ENCODE assay signal across 13 mouse cellular contexts in genomic region chr9:37539170-37540025, GRCm38 (mm10). TPM values are rescaled to one million over a fixed set of nuclear protein-coding genes. Genes with fewer than 3 reads are reported as not detected.
DNase-seq lines count a peak whose midpoint lies in the region; ATAC-seq and TF ChIP-seq lines count a peak whose summit lies in the region.
"Had no signal": no experiment of that assay in that cellular context is flagged by ENCODE, and none has a peak within 500 bp of the region (broad histone marks: within the 10 kb centered on the region; RNA-seq: fewer than 3 reads in every experiment).

Gene Vsig2, plus strand, starts transcription at chr9:37539255.

- ATAC-seq in hindbrain, embryonic 12.5 days (ENCODE audit: low FRiP score) = 0 out of 2 replicates have a peak, but pooled peaks have one; percentile 17
- no peak for ATAC-seq in hindbrain, postnatal 0 days
- 0 out of 2 replicates have a peak, but pooled peaks have one; percentile 22 for ATAC-seq in neural tube, embryonic 12.5 days (ENCODE audit: low FRiP score, low read depth)
- no peak for ATAC-seq in neural tube, embryonic 15.5 days (ENCODE audit: low FRiP score)
- peak; percentile 50 for ATAC-seq in intestine, embryonic 16.5 days
- ATAC-seq: forebrain, embryonic 15.5 days had no signal

- peaks cover 5% of the 10 kb centered on the region; the same call in 1 of the 2 replicates for H3K4me1 ChIP-seq in hindbrain, embryonic 12.5 days
- peaks cover 5% of the 10 kb centered on the region for H3K4me1 ChIP-seq in hindbrain, postnatal 0 days (ENCODE audit: insufficient read depth, low read length)
- H3K4me1 ChIP-seq in neural tube, embryonic 12.5 days = no peaks in the 10 kb centered on the region
- peaks cover 4% of the 10 kb centered on the region for H3K4me1 ChIP-seq in neural tube, embryonic 15.5 days
- peaks cover 1% of the 10 kb centered on the region; the same call in 1 of the 2 replicates for H3K4me1 ChIP-seq in intestine, embryonic 16.5 days (ENCODE audit: control insufficient read depth, insufficient read depth, low read length)

- DNase-seq in hindbrain, postnatal 0 days (ENCODE audit: low spot score) = no peak
- no peak for DNase-seq in thymus, postnatal 14 days
- no peak for DNase-seq in gastrocnemius, postnatal 4 days (ENCODE audit: low spot score in 2 of 2)
- DNase-seq: adrenal gland, postnatal 25 days; cerebellum, postnatal 25 days had no signal

- H3K4me2 ChIP-seq in hindbrain, embryonic 12.5 days (replicated peaks) = no peak within 1 kb of the TSS
- H3K4me2 ChIP-seq in hindbrain, postnatal 0 days (ENCODE audit: low read depth, low read length) = no peak within 1 kb of the TSS
- no peak within 1 kb of the TSS for H3K4me2 ChIP-seq in neural tube, embryonic 12.5 days (replicated peaks)
- no peak within 1 kb of the TSS for H3K4me2 ChIP-seq in neural tube, embryonic 15.5 days
- H3K4me2 ChIP-seq in intestine, embryonic 16.5 days (ENCODE audit: low read depth, low read length) = no peak within 1 kb of the TSS; the same call in 1 of the 2 replicates
- H3K4me2 ChIP-seq: forebrain, embryonic 15.5 days had no signal

- TF ChIP-seq CTCF in hindbrain, postnatal 0 days (IDR thresholded peaks at IDR 0.05; ENCODE audit: low read depth) = no peak

- H3K27me3 ChIP-seq in hindbrain, embryonic 12.5 days = peaks cover 38% of the 10 kb centered on the region
- 0 out of 2 replicates have a peak, but pooled peaks cover 4% of the 10 kb centered on the region for H3K27me3 ChIP-seq in hindbrain, postnatal 0 days (ENCODE audit: insufficient read depth, low read length)
- H3K27me3 ChIP-seq in neural tube, embryonic 12.5 days (replicated peaks) = peaks cover 11% of the 10 kb centered on the region
- peaks cover 20% of the 10 kb centered on the region for H3K27me3 ChIP-seq in neural tube, embryonic 15.5 days (replicated peaks)
- H3K27me3 ChIP-seq in intestine, embryonic 16.5 days (replicated peaks; ENCODE audit: control insufficient read depth, insufficient read depth, low read length) = no peaks in the 10 kb centered on the region

- H3K27ac ChIP-seq in hindbrain, embryonic 12.5 days = no peak within 1 kb of the TSS
- H3K27ac ChIP-seq in hindbrain, postnatal 0 days = no peak within 1 kb of the TSS
- no peak within 1 kb of the TSS for H3K27ac ChIP-seq in neural tube, embryonic 12.5 days
- H3K27ac ChIP-seq in neural tube, embryonic 15.5 days (replicated peaks) = no peak within 1 kb of the TSS
- H3K27ac ChIP-seq in intestine, embryonic 16.5 days (ENCODE audit: low read length) = no peak within 1 kb of the TSS
- H3K27ac ChIP-seq: forebrain, embryonic 15.5 days; liver, embryonic 14.5 days had no signal

- no peak within 1 kb of the TSS for H3K4me3 ChIP-seq in hindbrain, embryonic 12.5 days
- no peak within 1 kb of the TSS for H3K4me3 ChIP-seq in hindbrain, postnatal 0 days (ENCODE audit: low read length)
- no peak within 1 kb of the TSS for H3K4me3 ChIP-seq in neural tube, embryonic 12.5 days
- H3K4me3 ChIP-seq in neural tube, embryonic 15.5 days (replicated peaks) = no peak within 1 kb of the TSS
- no peak within 1 kb of the TSS for H3K4me3 ChIP-seq in intestine, embryonic 16.5 days (ENCODE audit: low read length)
- H3K4me3 ChIP-seq: forebrain, embryonic 15.5 days; myocyte had no signal

- no peak within 1 kb of the TSS for H3K9ac ChIP-seq in hindbrain, embryonic 12.5 days
- no peak within 1 kb of the TSS for H3K9ac ChIP-seq in hindbrain, postnatal 0 days (replicated peaks; ENCODE audit: low read length)
- no peak within 1 kb of the TSS for H3K9ac ChIP-seq in neural tube, embryonic 12.5 days
- H3K9ac ChIP-seq in neural tube, embryonic 15.5 days (replicated peaks) = no peak within 1 kb of the TSS
- H3K9ac ChIP-seq in intestine, embryonic 16.5 days (ENCODE audit: low read depth, low read length) = peak within 1 kb of the TSS; percentile 49; the same call in 1 of the 2 replicates
- H3K9ac ChIP-seq: forebrain, embryonic 15.5 days; liver, embryonic 14.5 days had no signal

- 44% methylated on average over 23 of the region's 23 CpGs for WGBS in hindbrain, embryonic 12.5 days
- 57% methylated on average over 23 of the region's 23 CpGs for WGBS in hindbrain, postnatal 0 days
- 45% methylated on average over 23 of the region's 23 CpGs for WGBS in neural tube, embryonic 12.5 days
- 53% methylated on average over 23 of the region's 23 CpGs for WGBS in neural tube, embryonic 15.5 days
- 55% methylated on average over 23 of the region's 23 CpGs for WGBS in intestine, embryonic 16.5 days

- H3K9me3 ChIP-seq in hindbrain, embryonic 12.5 days (replicated peaks) = no peaks in the 10 kb centered on the region
- no peaks in the 10 kb centered on the region for H3K9me3 ChIP-seq in hindbrain, postnatal 0 days (ENCODE audit: low read length)
- no peaks in the 10 kb centered on the region for H3K9me3 ChIP-seq in neural tube, embryonic 12.5 days
- H3K9me3 ChIP-seq in neural tube, embryonic 15.5 days (replicated peaks) = no peaks in the 10 kb centered on the region
- H3K9me3 ChIP-seq in intestine, embryonic 16.5 days (ENCODE audit: control insufficient read depth, low read length) = no peaks in the 10 kb centered on the region
- H3K9me3 ChIP-seq: forebrain, embryonic 15.5 days had no signal

- no peaks in the 10 kb centered on the region for H3K36me3 ChIP-seq in hindbrain, embryonic 12.5 days
- no peaks in the 10 kb centered on the region; the same call in 1 of the 2 replicates for H3K36me3 ChIP-seq in hindbrain, postnatal 0 days (ENCODE audit: insufficient read depth, low read length)
- 0 out of 2 replicates have a peak, but pooled peaks cover 2% of the 10 kb centered on the region for H3K36me3 ChIP-seq in neural tube, embryonic 12.5 days
- no peaks in the 10 kb centered on the region for H3K36me3 ChIP-seq in neural tube, embryonic 15.5 days
- H3K36me3 ChIP-seq in intestine, embryonic 16.5 days (ENCODE audit: control insufficient read depth, insufficient read depth, low read length) = no peaks in the 10 kb centered on the region
- H3K36me3 ChIP-seq: forebrain, embryonic 15.5 days had no signal

RNA-seq across cellular contexts. Expression of gene Vsig2, which starts in this region (rescaled TPM):
- 0.53 and 1.0 TPM in 2 replicates for polyA plus RNA-seq in hindbrain, embryonic 12.5 days (2016; fragmentation: Nextera tagmentation; extraction: Ambion mirVana)
- total RNA-seq in hindbrain, postnatal 0 days (2014; rRNA removed) = 3.0 and 3.9 TPM in 2 replicates
- polyA plus RNA-seq in hindbrain, postnatal 0 days (2015; fragmentation: Nextera tagmentation; extraction: Ambion mirVana) = 1.3 and 1.6 TPM in 2 replicates
- polyA plus RNA-seq in neural tube, embryonic 12.5 days (2016; fragmentation: Nextera tagmentation; extraction: Ambion mirVana) = 0.58 and 1.3 TPM in 2 replicates
- 0.54 and 0.91 TPM in 2 replicates for polyA plus RNA-seq in neural tube, embryonic 15.5 days (2015; fragmentation: Nextera tagmentation; extraction: Ambion mirVana)
- polyA plus RNA-seq in intestine, embryonic 16.5 days (2015; fragmentation: Nextera tagmentation; extraction: Ambion mirVana) = 1.5 and 3.1 TPM in 2 replicates
- total RNA-seq in gastrocnemius, postnatal 4 days (2021) = 1 to 10 TPM; 2.9 to 6.8 TPM
- total RNA-seq: MEL had no signal
- polyA plus RNA-seq: myocyte had no signal

Comparison
In these comparisons a context has a peak if more than half of its experiments do, and no peak if none do; other contexts are left out.
1. ATAC-seq: peak in hindbrain, embryonic 12.5 days (single experiment), neural tube, embryonic 12.5 days (single experiment) and intestine, embryonic 16.5 days (single experiment); none in hindbrain, postnatal 0 days (single experiment) and neural tube, embryonic 15.5 days (single experiment).